Mouse (Mus musculus): ENCODE data around the gene Lce1i. TPM values are rescaled to one million over a fixed set of nuclear protein-coding genes. Genes with fewer than 3 reads are reported as not detected.

The Lce1i gene
- polyA plus RNA-seq, 1 experiment from 2014 or later, result not detected

Other genes with a start within 250 kb of the Lce1i start
- gene 2310046K23Rik, start 244.4 kb downstream of the Lce1i start, polyA plus RNA-seq (2016; fragmentation: Nextera tagmentation; extraction: Ambion mirVana), result not detected in 2 replicates
- not detected in 2 replicates for gene Ivl, start 205.2 kb downstream of the Lce1i start, polyA plus RNA-seq (2016; fragmentation: Nextera tagmentation; extraction: Ambion mirVana)
- gene Smcp, start 189.9 kb downstream of the Lce1i start, polyA plus RNA-seq (2016; fragmentation: Nextera tagmentation; extraction: Ambion mirVana), result not detected in 2 replicates
- not detected in 2 replicates for gene 2210017I01Rik, start 171.4 kb downstream of the Lce1i start, polyA plus RNA-seq (2016; fragmentation: Nextera tagmentation; extraction: Ambion mirVana)
- not detected in 2 replicates for gene Lce6a, start 157.2 kb downstream of the Lce1i start, polyA plus RNA-seq (2016; fragmentation: Nextera tagmentation; extraction: Ambion mirVana)
- gene Lce1a1, start 130.6 kb downstream of the Lce1i start, polyA plus RNA-seq (2016; fragmentation: Nextera tagmentation; extraction: Ambion mirVana), result not detected in 2 replicates
- gene Lce1b, start 122.0 kb downstream of the Lce1i start, polyA plus RNA-seq (2016; fragmentation: Nextera tagmentation; extraction: Ambion mirVana), result not detected in 2 replicates
- gene Lce1a2, start 108.6 kb downstream of the Lce1i start, polyA plus RNA-seq (2016; fragmentation: Nextera tagmentation; extraction: Ambion mirVana), result not detected in 2 replicates
- not detected in 2 replicates for gene Lce1c, start 99.7 kb downstream of the Lce1i start, polyA plus RNA-seq (2016; fragmentation: Nextera tagmentation; extraction: Ambion mirVana)
- not detected in 2 replicates for gene Lce1d, start 91.7 kb downstream of the Lce1i start, polyA plus RNA-seq (2016; fragmentation: Nextera tagmentation; extraction: Ambion mirVana)
- not detected in 2 replicates for gene Lce1e, start 69.8 kb downstream of the Lce1i start, polyA plus RNA-seq (2016; fragmentation: Nextera tagmentation; extraction: Ambion mirVana)
- not detected in 2 replicates for gene Lce1f, start 58.5 kb downstream of the Lce1i start, polyA plus RNA-seq (2016; fragmentation: Nextera tagmentation; extraction: Ambion mirVana)
- gene Gm38119, start 39.8 kb downstream of the Lce1i start, polyA plus RNA-seq (2016; fragmentation: Nextera tagmentation; extraction: Ambion mirVana), result not detected in 2 replicates
- not detected in 2 replicates for gene Lce1g, start 26.6 kb downstream of the Lce1i start, polyA plus RNA-seq (2016; fragmentation: Nextera tagmentation; extraction: Ambion mirVana)
- not detected in 2 replicates for gene Lce1h, start 13.8 kb downstream of the Lce1i start, polyA plus RNA-seq (2016; fragmentation: Nextera tagmentation; extraction: Ambion mirVana)
- gene Lce1j, start 11.6 kb upstream of the Lce1i start, polyA plus RNA-seq (2016; fragmentation: Nextera tagmentation; extraction: Ambion mirVana), result not detected in 2 replicates
- not detected in 2 replicates for gene Lce1k, start 29.0 kb upstream of the Lce1i start, polyA plus RNA-seq (2016; fragmentation: Nextera tagmentation; extraction: Ambion mirVana)
- not detected in 2 replicates for gene Kprp, start 48.3 kb upstream of the Lce1i start, polyA plus RNA-seq (2016; fragmentation: Nextera tagmentation; extraction: Ambion mirVana)
- not detected in 2 replicates for gene Lce1l, start 72.4 kb upstream of the Lce1i start, polyA plus RNA-seq (2016; fragmentation: Nextera tagmentation; extraction: Ambion mirVana)
- not detected in 2 replicates for gene 2310050C09Rik, start 91.3 kb upstream of the Lce1i start, polyA plus RNA-seq (2016; fragmentation: Nextera tagmentation; extraction: Ambion mirVana)
- not detected in 2 replicates for gene Lce3a, start 147.3 kb upstream of the Lce1i start, polyA plus RNA-seq (2016; fragmentation: Nextera tagmentation; extraction: Ambion mirVana)
- not detected in 2 replicates for gene Lce3b, start 154.1 kb upstream of the Lce1i start, polyA plus RNA-seq (2016; fragmentation: Nextera tagmentation; extraction: Ambion mirVana)
- gene Lce3c, start 165.6 kb upstream of the Lce1i start, polyA plus RNA-seq (2016; fragmentation: Nextera tagmentation; extraction: Ambion mirVana), result not detected in 2 replicates
- not detected in 2 replicates for gene Lce3d, start 178.5 kb upstream of the Lce1i start, polyA plus RNA-seq (2016; fragmentation: Nextera tagmentation; extraction: Ambion mirVana)
- gene Lce3e, start 188.2 kb upstream of the Lce1i start, polyA plus RNA-seq (2016; fragmentation: Nextera tagmentation; extraction: Ambion mirVana), result not detected in 2 replicates
- gene Lce3f, start 213.3 kb upstream of the Lce1i start, polyA plus RNA-seq (2016; fragmentation: Nextera tagmentation; extraction: Ambion mirVana), result not detected in 2 replicates
- gene Crct1, start 236.8 kb upstream of the Lce1i start, polyA plus RNA-seq (2016; fragmentation: Nextera tagmentation; extraction: Ambion mirVana), result 0.36 TPM in 1 of 2 replicates, not detected in the other
- gene Lce1m, start 240.2 kb upstream of the Lce1i start, polyA plus RNA-seq (2016; fragmentation: Nextera tagmentation; extraction: Ambion mirVana), result not detected in 2 replicates